Mouse (Mus musculus) adrenal gland, adult 8-10 months (tissue): Measurements from ENCODE around the gene Mymx. TPM values are rescaled to one million over a fixed set of nuclear protein-coding genes. Genes with fewer than 3 reads are reported as not detected.

ENCODE experiments used
- DNase-seq: peaks from one replicate; pipeline ENCODE4 v3.0.0; 2022
- total RNA-seq, 4 experiments: library from RNA; stranded (reverse); gene quantifications; 2 replicates each; pipeline ENCODE4 v1.2.4; 2022

Gene Mymx
- total RNA-seq, 4 experiments from 2014 or later = 0.32 to 0.38 TPM; not detected in 2

- no peak for DNase-seq
These were observed 31.9 kb downstream of the Mymx start for GRCm38 (mm10) chr17:45569999-45570398.

GRCm38 (mm10) chr17:45568990-45569389 lies 32.9 kb downstream of the Mymx start:
- no peak for DNase-seq

DNA sequence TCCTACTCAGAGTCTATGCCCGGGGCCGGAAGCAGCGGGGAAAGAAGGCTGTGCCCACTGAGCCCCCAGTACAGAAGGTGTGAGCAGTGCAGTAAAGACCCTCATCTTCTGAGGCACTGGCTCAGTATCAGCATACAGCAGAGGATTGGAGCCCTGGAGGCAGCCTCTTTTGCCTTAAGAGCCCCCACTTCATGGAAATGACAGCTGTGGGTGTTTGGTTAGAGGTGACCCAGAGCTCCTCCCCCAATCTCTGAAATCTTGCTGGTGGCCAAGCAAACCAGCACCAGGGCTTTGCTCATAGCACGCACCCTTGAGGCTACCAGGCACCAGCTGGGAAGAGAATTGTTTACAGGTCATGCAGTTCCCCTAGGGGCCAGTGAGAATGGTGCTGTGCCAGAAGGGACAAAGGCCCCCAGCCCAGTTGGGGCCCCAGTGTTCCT lies 34.7 kb downstream of the Mymx start:
- no peak for DNase-seq

- DNase-seq = no peak
These were observed 35.3 kb downstream of the Mymx start for GRCm38 (mm10) chr17:45566360-45567161.

- no peak for DNase-seq
These were observed 35.9 kb downstream of the Mymx start for GRCm38 (mm10) chr17:45566031-45566359.

DNA sequence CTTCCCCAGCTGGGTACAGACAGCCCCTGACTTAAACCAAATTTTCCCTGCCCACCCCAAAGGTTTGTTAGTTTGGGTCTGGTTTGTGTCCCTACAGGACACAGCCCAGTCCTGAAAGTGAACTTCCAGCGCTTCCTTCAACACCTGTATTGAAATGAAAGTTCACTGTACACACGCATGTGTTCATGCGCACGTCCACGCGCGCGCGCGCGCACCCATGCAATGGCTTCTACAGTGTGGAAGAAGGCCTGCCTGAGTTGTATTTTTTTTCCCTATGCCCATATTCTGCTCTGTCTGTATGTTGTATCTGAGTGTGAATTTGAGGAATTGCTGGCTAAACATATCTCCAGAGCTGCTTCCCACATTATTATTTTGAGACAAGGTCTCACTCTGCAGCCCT lies 36.8 kb downstream of the Mymx start:
- no peak for DNase-seq

DNA sequence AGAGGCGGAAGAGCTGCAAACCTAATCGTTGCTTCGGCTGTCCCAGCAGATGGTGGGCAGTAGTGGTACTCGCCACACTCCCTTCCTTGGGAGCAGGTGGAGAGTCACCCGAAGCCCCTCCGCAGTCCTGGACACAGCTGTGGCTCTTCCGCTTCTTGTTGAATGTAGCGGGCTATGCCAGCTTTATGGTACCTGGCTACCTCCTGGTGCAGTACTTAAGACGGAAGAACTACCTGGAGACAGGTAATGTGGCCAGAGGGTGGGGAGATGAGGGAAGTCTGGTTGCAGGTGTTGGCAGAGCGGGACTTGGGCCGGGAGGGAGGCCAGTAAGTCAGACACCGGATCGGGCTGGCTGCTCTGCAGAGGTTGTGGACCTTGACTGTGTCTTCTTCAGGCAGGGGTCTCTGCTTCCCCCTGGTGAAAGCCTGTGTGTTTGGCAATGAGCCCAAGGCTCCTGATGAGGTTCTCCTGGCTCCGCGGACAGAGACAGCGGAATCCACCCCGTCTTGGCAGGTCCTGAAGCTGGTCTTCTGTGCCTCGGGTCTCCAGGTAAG lies 37.3 kb downstream of the Mymx start:
- no peak for DNase-seq

- DNase-seq = peak; percentile 95
These were observed 38.0 kb downstream of the Mymx start, which contains the start of gene Slc35b2 for GRCm38 (mm10) chr17:45563655-45564530. TSS of gene Slc35b2 (plus strand) at chr17:45563874.

DNA sequence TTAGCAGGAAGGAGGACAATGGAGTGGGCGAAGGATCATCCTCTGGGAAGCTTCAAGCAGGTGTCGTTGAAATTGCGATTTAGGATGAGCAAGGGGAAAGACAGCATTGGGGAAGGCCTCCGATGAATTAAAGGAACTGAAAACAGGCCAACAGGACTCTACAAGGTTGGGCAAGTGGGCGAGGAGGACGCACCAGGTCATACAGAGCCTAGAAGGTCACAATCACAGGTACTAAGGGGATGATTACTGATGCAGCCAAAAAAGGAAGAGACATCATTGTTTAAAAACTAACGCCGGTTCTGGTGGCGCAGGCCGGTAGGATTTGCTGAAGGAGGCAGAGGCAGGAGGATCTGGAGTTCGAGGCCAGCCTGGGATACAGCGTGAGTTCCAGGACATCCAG lies 38.7 kb downstream of the Mymx start:
- DNase-seq = no peak

GRCm38 (mm10) chr17:45559732-45560525 lies 42.0 kb downstream of the Mymx start:
- DNase-seq = no peak

DNA sequence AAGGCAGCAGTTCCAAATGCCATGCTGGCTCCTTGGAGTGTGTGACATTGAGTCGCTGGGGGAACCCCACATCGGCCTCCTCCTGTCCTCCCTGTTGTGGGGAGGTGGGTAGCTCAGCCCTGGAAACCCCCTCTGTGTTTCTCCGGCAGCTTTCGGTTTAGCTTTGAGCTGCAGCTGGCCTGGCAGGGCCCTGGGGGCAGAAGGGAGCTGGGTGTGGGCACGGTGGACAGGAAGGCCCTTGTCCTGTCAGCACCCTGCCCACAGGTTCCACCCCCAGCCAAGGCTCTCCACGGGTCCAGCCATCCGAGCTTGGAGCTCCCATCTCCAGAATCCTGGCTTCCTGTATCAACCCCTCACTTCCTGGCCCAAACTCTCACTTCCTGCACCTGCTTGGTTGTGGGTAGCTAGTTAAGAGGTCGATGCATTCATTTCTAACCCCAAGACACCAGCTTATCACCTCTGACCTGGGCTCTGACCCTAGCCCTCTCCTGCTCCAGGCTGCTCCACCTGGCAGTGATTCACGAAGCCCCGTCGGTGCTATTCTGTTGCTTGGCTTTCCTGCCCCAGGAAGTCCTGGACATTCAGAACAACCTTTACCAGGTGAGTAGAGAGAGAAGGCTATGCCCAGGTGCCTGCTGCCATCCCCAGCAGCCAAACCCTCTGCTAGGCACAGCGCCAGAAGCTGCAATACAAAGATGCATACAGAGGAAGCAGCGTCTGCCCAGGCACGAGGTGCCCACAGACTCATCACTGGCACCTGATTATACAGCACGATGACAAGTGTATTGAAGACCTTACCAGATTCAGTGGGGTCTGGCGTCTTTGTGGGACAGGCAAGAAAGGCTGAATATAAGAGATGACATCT lies 43.7 kb downstream of the Mymx start:
- DNase-seq = no peak

DNA sequence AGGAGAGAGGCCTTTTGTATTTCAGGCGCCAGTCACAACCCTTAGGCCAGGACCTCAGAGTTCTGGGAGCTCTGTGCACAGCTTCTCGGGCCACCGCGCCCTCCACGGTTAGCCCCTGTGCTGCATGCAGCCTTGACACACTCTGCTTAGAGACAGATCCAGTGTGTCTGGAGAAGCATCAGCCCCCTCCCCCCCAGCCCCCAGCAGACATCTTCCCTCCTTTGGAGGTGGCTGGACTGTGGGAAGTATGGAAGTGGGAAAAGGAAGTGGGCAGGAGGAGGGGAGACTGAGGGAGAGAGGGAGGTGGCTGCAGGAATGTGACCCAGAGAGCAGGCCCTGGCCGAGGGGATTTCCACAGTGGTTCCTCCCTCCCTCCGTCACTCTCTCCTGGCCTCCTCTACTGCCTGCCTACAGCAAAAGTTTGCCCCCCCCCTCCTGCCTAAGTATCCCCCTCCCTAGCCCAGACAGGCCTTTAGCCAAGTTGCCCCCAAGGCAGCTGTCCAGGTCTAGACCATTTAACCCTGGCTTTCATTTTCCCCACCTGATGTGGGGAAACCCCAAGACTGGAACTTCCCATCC lies 44.6 kb downstream of the Mymx start:
- no peak for DNase-seq

- no peak for DNase-seq
These were observed 45.2 kb downstream of the Mymx start for GRCm38 (mm10) chr17:45556514-45557245.

DNA sequence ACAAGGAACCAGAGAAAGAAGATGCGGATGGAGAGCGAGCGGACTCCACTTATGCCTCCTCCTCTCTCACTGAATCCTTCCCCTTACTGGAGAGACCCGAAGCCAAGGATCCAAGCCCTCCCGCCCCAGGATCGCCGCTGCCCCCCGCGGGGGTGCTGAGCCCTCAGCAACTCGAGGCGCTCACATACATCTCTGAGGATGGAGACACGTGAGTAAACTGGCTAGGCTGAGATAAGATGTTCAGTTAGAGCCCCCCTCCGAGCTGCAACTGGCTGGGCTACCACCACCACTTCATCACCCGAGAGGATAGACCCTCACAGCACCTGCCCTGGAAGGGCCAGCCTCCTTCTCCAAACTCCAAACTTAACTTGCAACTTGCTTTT lies 45.8 kb downstream of the Mymx start:
- DNase-seq = no peak

GRCm38 (mm10) chr17:45555452-45556106 lies 46.3 kb downstream of the Mymx start, which contains the start of gene Nfkbie:
TSS of gene Nfkbie (plus strand) at chr17:45555703.
- peak; percentile 95 for DNase-seq

DNA sequence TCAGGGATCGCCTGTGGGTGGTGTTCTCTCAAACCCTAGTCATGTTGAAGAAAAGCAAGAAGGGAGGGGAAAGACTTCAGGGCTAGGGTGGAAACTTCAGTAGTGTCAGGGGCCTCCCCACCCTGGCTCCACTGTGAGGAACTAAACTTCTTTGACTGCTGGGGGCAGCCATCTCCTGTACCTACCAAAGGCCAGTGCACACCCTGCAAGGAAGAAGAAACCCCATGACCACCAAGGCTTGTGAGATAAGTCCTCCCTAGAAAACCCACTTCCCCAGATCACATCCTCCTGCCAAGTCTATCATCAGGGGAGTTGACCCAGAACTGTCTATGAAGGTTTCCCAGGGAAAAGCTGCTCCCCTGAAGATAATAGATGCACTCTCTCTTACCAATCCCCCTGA lies 47.5 kb downstream of the Mymx start:
- no peak for DNase-seq

DNA sequence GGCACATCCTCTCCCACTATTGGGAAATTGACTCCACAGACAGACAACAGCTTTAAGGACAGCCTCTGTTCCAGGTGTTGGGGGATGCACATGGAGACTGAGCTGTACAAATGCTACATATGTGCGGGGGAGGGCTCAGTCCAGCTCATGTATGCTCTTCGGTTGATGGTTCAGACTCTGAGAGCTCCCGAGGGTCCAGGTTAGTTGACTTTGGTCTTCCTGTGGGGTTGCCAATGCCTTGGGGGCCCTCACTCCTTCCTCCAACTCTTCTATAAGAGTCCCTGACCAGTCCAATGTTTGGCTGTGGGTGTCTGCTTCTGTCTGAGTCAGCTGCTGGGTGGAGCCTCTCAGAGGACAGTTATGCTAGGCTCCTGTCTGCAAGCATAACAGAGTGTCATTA lies 48.8 kb downstream of the Mymx start:
- DNase-seq = no peak

- no peak for DNase-seq
These were observed 50.0 kb downstream of the Mymx start for GRCm38 (mm10) chr17:45551816-45552451.

GRCm38 (mm10) chr17:45551249-45551796 lies 50.6 kb downstream of the Mymx start:
- DNase-seq = no peak
